Mouse (Mus musculus) left cerebral cortex, adult 8-10 months (tissue): ENCODE measurements at regions not wholly inside any gene's neighbourhood (a gene's known extent, or its start where the extent isn't known, plus 50 kb on each side); places are given as distances from the start of the nearest gene placed in this dataset.

ENCODE experiments used
- DNase-seq, 2 experiments: peaks; one replicate each; pipeline ENCODE4 v3.0.0; 2022; ENCODE audit warnings: low spot score in 2 of 2

DNA sequence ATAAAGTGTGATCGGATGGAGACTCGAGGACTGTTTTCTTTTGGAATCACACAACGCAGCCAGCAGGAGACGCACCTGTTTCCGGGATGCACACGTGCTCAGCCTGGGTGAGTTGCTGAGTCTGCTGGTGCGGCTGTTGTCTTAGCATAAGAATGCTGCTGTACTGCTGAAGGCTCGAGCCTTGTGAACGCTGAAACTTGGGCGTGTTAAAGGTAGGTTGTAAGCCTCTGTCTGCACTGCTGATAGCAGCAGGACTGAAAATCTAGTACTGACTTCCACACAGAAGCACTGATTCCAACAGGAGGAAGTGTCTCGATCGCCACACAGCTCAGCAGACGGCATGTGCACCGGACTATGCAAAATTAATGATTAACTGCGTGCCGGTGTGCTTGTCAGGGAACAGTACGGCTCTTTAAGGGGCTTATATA is 169.1 kb downstream of the Ndfip2 start:
- DNase-seq = peak; percentile 1 to 13

DNA sequence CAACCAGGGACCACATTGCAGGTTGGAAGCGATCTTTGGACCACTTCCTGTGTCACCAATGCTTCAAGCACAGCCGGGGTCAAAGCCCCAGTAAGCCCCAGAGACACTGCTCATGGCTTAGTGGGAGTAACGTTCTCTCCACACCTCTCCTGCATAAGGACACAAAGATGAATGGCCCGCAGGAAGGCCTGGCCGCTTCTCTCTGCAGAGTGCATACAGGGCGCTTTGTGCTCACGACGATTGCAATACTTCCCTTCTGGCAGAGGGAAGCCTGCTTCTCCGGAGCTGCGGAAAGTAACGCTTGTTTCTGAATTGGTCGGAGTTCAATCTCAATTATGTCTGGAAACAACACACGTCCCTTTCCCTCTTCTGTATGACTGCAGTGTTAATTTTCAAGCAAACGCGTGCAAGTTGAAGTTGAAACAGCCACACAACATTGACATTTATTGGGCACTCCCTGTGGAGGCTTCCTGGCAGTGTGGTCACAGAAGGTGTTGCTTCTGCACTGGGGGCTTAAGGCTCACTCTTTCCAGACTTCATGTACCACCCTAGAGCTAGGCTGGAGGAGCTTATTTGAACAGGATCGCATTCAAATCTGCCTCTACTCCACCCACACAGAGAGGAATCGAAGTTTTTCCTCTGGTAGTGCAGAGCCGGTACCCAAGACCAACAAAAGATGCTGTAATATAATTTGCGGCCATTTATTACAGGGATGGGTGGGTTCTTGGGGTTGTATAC is 168.4 kb downstream of the Ndfip2 start:
- DNase-seq = no peak

DNA sequence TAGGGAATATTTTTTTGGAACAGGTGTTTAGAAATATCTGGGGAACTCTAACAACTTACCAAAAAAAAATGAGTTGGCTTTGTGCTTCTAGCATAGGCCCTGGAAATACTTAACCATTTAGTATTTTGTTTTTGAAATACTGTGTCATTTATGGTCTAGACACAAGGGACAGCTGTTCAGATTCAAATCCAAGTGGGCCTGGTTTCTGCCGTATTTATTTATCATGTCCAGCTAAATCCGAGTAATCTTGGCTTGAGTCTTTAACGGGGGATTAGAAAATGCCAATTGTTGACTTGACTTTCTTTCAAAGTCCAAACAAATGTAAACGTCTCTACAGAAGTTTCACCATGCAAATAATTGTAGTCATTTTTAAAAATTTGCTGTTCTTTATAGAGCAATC is 159.6 kb downstream of the Ndfip2 start:
- DNase-seq = no peak

DNA sequence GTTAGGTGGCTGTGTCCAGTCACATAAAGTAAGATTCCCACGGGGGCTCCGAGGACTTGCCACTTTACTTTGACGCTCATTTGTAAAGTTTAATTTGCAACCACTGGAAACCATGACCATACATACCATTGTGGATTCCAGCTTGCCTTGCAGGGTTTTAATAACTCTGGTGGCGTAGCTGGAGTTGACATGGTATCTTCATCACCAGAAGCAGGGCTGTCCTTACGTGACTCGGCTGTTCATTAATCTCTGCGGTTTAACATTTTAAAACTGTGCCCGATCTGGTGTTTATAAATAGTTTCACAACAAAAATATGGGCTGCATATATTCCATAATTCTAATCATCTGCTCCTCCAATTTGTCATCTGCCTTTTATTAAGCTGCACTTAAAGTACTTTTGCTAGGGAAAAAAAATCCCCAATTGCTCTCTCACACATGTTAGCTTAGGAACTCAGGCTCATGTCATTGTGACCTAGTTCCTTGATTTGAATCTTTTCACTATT is 159.1 kb downstream of the Ndfip2 start:
- DNase-seq = no peak

DNA sequence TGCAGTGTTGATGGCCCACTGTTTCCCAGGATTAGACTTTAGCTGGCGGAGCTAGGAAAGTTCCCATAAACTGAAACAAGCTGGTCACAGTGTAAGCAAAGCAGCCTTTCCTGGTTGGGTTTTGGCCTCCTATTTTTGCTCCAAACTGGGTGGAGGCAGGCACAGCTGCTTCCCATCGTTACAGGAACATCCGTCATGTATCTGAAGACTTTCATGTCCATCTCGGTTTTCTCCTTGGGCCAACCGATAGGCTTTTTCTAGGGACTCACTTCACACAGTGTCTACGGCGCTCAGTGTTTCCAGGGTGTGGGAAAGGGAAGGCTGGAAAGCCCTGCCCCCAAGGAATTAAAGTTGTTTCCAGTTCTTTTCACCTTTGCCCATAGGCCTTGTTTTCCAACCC is 158.6 kb downstream of the Ndfip2 start:
- DNase-seq = no peak

DNA sequence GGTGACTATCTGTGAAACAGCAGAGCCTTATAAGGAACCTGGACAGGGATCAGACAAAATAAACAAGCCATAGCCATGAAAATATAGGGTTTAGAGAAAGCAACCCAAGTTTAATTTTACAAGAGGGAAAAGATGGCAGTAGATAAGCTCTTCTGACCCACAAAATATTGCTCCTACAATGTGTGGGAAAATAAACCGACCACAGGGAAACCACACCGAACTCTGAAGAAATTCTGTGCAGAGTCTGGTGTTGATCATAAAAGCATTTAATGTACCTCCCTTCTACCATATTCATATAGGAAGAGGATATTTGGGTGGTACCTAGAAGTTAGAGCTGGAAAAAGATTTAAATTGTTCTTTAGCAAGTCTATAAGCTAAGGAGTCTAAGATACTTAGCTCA is 146.3 kb downstream of the Ndfip2 start:
- no peak for DNase-seq

DNA sequence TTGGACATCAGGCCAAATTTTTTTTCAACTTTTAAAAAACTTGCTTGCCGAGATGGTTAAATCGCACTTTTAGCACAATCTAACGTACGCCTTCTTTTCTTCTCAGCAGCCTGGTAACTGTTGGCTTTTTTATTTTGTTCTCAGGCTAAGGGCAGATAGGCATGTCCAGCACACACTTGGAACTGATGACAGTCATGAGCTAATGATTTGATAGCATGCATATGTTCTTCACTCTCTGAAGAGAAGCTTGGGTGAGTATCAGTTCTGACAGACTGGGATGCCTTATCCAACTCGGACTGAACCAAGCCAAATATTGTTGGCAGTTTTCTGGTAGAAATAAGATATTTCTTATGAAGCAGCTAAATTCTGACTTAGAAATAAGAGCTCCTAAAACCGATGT is 145.9 kb downstream of the Ndfip2 start:
- no peak for DNase-seq

DNA sequence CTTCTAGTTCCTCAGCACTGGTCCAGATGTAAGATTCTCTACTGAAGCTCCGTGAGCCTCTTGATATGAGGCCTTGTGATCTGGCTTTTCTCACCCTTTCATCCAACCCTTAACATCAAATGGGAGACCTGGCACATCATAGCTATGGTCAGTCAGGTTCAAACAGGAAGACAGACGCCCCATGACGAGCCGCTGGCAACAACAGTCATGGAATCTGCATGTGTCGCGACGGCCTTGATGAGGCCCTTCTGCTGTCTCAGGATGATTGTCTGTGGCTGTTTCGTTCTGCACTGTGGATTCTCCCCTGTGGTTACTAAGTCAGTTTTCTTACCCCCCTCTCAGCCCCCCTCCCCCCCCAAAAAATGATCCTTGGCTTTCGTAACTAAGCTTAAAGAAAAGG is 144.9 kb downstream of the Ndfip2 start:
- no peak for DNase-seq

DNA sequence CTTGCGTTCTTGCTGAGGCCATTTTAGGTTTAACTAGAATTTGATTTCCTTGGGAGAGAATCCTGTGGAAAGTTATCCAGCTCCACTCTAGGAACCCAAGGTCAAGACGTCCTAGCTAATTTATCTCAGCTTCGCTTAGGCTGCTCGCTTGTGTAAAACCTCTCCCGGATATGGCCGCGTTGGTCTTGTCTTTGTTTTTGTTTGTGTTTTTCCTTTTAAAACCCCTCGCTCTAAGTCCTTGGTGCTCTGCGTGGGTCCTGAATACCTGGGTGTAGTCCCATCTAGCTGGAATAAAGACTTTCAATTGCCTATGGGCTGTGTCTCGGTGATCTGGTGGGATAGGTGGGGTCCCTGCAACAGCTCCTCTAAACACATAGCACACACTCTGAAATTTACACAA is 144.2 kb downstream of the Ndfip2 start:
- no peak for DNase-seq

DNA sequence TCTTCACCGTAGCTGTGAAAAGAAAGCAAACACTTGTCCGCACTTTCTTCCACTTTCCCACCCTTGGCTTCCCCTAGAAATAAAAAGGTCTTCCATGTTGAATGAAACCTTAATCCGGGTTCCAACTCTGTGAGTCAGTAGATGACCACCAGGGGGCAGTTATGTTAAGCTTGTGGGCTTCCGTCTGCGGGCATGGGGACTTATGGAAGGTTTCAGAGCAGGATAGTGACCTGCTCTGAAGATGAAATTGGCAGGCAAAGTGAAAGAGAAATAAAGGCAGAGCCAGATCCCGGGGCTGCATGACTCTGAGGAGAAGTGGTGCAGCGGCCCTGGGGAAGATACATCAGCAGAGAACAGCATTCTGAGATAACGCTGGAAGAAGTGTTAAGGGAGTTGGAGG is 139.1 kb downstream of the Ndfip2 start:
- DNase-seq = peak; percentile 28 to 35

DNA sequence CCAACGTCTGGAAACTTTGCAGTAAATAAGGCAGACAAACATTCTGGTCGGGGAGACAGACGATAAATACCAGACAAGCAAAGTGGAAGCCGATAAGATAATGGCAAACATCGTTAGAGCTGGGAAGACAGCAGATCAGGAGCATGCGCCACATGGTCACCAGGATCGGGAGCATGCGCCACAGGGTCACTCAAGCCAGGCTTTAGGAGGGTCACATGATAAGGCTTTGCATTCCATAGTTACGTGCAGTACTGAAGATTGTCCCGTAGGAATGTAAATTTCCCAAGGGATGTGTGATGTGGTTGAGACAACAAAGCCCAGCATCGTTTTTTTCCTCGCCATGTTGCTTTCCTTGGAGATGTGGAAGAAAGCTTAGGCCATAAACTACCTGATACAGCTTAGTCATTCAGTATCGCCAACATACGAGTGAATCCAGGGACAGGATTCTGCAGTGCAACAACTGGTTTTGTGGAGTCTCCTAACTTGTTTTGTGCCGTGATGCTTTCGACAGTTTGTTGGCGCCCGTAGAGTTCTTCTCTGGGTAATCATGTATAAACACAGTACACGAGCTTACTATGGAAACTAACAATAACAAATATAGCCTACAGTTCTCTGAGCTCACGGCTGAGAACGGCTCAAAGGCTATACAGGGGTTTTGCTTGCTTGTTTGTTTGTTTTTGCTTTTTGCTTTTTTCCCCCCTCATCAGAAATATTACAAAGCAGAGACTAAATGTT is 133.9 kb downstream of the Ndfip2 start:
- DNase-seq = no peak

DNA sequence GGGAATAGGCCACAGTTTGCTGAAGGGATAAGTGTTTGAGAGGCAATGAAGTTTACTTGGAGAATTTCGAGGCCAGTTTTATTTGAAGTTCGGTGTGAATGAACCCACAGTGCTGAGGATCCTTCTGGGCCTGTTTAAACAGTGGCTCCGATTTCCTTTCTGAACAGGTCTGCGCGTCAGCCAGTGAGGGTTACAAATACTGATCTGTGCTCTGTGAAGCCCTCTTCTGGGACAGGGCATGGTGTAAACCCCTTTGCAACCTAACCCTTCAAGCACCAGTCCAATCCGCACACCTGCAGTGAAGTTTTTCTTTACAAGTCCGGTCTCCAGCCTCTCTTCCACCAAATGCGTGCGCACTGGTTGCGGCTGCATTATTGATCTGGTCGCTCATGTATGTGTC is 133.1 kb downstream of the Ndfip2 start:
- DNase-seq = no peak

DNA sequence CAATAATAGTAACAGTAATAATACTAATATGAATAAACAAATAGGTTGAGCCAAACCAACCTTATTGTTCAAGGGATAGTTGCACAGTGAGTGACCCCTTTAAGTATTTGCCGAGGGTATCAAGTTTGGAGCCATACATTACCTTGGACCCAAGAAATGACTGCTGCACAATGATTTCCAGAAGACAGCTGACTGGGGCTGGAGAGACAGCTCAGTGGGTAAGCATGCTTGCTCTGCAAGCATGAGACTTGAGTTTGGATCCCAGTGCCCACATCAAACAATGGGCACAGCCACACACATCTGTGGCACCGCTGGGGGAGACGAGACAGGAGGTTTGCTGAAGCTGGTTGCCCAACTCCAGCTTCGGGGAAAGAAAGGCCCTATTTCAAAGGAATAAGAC is 126.7 kb downstream of the Ndfip2 start:
- no peak for DNase-seq

DNA sequence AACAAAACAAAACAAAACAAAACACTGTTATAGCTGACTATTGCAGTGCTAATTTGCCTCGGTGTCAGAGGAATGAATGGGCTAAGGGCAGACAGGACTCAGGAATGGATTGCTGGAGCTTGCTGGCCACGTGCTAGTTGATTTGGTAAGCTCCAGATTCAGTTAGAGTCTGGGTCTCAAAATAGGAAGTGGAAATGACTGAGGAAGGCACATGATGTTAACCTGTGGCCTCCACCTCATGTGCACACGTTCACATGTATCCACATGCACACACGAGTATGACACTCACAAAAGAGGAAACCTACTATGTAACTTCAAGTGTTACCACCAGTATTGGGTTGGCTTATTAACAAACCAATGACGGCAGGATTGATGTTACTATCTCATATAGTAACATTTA is 125.0 kb downstream of the Ndfip2 start:
- DNase-seq = no peak

DNA sequence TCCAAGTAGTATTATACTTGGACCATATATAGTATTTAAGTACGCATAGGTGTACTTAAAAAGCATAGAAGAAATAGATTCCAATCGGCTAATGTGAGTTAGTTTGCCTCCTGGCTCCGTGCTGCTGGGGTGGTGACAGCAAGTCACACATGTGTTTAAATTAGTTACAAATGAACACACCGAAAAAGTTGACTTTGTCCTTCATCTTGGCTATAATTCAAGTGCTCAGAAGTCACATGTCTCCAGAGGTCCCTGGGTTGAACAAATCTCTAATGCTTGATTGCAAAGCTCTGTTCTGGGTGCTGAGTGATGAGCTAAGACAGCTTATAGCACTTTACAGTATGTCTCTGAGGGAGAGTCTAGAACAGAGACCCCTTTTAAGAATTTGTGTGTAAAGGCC is 121.7 kb downstream of the Ndfip2 start:
- no peak for DNase-seq

DNA sequence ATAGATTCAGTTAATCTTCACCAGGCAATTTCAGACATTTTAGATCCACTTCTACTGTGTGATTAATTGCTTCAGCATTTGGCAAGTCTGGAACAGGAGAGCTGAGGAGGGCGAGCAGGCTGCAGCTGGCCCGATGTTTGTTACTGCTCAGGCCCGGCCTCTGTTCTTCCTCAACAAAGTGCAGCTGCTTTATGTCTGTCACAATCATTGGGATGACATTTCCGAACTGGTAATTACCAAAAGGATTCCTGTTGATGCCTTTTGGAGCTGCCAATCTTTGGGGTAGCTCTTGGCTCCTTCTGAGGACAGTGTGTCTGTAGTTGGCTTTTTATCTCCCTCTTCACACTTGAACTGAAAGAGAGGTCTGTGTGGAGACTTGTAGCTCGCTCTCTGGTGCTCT is 119.4 kb downstream of the Ndfip2 start:
- DNase-seq = no peak

DNA sequence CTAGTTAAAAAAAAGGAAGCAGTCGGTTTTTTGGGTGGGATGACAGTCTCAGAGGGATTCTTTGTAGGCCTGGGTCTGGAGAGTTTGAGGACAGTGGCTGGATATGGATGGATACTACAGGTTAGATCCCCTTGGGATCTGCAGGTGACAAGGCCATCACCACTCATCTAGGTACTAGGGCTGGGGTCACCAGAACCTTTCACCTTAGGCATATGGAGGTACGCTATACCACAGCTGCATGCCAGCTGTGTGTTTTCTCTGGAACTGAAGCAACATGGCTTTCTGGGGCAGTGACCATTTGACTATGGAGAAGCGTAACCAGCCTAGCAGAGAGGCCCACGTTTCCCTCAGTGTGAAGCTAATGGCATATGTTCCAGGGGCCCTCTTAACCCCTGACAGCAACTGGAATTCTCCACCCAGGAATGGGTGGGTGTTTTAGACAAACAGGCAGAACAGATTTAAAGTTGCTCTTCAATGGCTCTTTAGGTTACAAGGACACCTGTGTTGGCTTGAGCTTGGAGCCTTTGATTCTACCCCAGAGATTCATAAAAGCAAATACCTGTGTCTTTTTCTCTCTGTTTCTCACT is 118.8 kb downstream of the Ndfip2 start:
- no peak for DNase-seq

DNA sequence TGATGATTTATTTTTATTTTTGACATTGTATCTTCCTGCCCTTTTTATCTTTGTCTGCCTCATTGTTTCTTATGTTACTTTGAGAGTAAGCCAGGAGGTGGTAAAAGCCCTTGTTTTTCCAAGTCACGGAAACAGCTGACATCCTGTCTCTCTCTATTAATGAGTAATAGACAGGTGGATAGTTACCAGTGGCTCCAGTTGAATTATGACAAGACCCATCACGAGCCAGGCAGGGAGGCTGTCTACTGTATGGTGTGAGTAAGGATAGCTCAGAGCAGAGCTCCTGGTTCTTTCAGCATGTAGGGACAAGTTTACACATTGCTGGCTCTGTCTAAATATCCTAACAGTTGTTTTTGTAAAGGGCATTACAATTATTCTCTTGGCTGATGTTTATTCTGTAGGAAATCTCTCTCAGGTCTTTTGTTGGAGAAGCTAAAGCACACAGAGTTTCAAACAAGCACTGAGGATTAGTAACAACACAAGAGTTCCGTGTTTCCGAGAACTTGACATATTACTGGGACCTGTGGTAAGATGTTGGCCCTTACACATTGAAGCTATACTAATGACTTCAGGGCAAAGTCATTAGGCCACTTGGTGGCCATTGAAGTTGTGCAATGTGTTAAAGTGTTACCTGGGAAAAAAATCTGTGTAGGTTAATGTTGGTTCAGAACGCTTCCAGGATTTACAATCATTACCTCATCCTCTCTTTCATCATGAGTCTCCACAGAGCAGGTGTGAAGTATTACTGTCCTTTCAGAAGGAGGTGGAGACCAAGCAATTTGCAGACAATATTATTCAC is 111.5 kb downstream of the Ndfip2 start:
- DNase-seq = no peak

DNA sequence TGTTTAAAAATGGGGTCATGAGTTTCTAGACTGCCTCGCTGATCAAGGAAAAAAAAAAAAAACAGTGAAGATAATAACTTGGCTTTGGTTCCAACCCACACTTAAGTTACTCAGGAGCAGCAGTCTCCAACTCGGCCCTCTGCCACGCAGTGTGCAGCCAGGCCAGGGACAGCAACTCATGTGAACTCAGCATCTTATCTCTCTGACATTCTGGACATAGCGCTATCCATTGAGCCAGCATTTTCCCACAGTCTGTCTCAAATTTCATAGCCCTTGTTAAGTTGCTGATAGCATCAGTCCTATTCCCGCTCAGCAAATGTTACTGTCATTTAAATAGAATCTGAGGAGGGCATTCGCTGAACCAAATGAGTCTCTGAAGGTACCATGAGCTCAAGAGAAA is 102.2 kb downstream of the Ndfip2 start:
- DNase-seq = no peak

DNA sequence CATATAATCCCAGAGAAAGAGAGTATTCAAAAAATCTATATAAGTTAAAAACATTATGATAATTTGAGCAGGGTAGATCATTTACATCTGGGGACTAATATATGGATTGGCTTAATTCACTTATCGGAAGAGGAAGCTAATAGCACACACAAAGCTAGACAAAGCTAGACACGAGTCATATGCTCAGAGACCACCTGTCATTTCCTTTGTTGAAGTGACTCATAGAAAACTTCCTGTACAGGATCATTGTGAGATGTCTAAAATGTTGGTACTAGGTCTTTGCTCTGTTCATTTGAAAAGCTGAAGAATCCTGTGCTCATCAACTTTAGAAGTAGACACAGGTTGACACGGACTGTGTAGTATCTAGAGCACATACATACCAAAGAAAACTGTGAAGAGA is 101.5 kb downstream of the Ndfip2 start:
- DNase-seq = no peak
